Mouse (Mus musculus): ENCODE data around the gene Gpr37.

Gene Gpr37

GRCm38 (mm10) chr6:25690629-25691028 is at the start of gene Gpr37:
Gpr37 (minus strand) TSS chr6:25690729.
- DNase-seq (ENCODE audit: low spot score), result no peak

- no peak for DNase-seq (ENCODE audit: low spot score)
These were observed 46.0 kb upstream of the Gpr37 start for GRCm38 (mm10) chr6:25736533-25736932.

- no peak for DNase-seq (ENCODE audit: low spot score)
These were observed 36.0 kb upstream of the Gpr37 start for GRCm38 (mm10) chr6:25726560-25726959.

GRCm38 (mm10) chr6:25710601-25711000 is 20.1 kb upstream of the Gpr37 start:
- DNase-seq (ENCODE audit: low spot score), result no peak

DNA sequence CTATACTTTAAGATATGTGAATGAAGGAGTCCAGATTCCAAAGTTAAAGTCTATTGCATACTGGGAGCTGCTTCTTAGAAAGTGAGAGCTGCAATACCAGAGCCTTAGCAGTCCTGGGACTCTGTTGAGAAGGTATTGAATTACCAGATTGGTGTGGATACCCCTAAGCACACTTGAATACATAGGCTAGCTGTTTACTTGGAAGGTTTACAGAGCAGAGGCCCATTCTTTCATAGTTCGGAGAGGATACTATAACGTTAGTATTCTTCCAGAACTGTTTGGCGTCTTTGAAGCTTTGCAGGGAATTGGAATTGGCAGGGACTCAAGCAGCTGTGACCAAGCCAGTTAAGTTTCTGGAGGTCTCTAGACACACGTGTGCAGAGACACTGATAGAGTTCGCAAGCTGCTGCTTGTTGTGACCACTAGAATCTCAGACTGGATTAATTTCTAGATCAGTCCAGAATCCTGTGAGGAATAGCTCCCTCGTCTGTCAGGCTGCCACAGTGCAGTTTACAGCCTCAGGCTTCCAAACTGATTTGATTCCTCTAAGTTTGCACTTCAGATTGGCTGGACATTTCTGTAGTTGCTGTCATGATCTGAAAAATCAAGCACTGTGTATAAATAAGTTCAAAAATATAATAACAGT is 18.8 kb upstream of the Gpr37 start:
- DNase-seq (ENCODE audit: low spot score), result peak; percentile 34

GRCm38 (mm10) chr6:25699956-25700355 is 9.4 kb upstream of the Gpr37 start:
- no peak for DNase-seq (ENCODE audit: low spot score)

DNA sequence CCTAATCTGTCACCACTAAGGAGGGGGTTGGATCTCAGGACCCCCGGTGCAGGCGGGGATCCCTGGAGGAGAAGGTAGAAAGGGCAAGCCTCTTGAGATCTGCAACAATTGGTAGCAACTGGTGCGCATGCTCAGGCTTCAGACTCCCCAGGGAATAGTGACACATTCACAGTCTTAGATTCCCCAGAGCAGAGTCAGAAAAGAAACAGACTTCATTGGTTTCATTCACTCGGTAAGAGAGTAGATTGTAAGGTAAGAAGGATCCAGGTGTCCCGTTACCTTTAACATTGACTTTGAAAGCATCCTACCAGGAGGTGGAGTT is 284 bp downstream of the Gpr37 start:
- DNase-seq (ENCODE audit: low spot score), result no peak

DNA sequence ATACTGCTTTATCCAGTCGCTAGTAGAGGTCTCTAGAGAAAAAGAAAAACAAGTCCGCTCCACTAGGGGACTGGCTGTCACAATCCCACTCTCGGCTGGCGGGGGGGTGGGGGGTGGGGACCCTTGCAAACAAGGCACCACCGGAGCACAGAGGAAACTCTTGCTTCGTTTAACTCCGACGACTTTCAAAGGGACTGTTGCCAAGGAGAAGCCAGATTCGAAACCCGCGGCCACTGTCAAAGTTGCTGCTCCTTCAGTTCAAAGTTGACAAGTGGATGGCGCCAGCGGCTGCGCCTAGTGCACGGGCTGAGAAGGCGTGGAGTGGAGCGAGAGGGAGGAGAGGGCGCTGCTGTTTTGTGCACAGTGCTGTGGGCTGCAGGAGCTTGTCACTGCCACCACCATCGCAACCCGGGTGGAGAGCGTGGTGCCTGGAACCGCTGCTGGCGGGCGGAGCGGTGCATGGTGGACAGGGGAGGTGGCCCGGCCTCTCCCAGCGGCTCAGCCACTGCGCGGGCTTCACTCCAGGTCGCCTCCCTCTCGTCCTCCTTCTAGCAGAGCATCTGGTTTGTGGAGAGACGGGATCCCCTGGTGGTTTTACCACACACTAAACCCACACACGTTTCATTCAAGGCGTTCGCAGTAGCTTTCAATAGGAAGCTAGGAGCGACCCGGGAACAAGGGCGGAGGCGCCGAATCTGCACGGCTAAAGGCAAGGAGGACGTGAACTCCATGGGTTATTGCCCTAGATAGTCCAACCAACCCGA is 827 bp downstream of the Gpr37 start:
- no peak for DNase-seq (ENCODE audit: low spot score)

DNA sequence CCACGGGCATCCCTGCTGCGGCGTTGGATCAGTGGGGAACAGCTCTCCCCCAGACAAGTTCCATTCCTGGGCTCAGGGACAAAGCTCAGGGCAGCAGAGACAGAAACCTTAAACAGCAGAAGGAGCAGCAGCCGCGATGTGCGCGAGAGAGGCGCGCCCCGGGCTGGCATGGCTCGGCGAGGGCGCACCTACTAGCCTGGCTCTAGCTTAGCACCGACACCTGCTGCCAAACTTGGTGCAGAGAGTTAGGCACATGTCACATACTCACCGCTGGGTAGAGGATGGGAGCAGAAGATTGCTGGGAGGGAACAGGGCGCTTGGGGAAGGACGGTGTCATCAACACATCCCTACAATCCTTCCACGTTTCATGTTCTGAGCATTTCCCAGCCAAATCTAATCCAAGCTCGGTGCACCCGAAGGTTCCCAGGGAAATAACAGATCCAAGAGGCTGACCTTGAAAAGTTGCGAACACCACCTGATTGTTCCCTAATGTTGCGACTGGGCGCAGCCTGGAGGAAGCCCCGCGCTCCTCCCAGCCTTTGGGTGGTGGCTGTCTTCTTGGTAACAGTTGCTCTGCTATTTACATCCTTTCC is 1.5 kb downstream of the Gpr37 start:
- no peak for DNase-seq (ENCODE audit: low spot score)

DNA sequence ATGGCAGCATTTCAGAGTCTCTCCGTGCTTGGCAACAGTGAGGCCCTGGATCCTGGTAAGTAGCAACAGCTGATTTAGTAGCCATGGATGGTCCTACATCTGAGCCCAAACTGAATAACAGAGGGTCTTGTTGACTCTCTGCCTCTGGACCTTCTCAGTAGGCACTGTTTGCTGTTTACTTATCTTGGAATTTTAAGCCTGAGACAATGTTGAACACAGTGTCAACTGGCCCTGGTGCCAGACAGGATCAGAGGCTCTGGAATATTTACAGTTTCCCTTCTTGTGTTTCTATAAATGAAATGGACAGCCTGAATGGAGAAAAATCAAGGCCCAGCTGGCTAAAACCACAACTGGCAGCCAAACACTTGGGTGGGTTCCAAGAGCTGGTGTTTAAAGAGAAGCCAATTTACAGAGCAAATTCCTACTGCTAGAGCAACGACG is 3.7 kb downstream of the Gpr37 start:
- peak; percentile 54 for DNase-seq (ENCODE audit: low spot score)

DNA sequence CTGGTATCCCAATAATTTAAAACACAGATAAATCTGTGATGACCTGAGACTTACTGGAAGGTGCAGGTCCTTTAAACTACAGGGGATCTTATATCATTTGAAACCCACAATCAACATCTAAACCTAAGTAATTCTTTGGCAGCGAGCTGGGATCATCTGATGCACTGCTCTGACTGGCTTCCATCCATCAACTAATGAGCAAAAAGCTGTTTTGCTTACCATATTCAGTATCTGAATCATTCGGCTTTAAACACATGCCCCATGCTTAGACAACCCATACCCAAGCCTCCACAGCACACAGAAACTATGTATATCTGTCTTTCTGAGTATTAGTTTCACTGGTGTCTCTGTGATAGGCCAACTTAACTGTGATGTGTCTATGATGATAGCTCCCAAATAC is 6.1 kb downstream of the Gpr37 start:
- DNase-seq (ENCODE audit: low spot score), result no peak

GRCm38 (mm10) chr6:25675111-25675510 is 15.4 kb downstream of the Gpr37 start:
- DNase-seq (ENCODE audit: low spot score), result no peak

GRCm38 (mm10) chr6:25673801-25674200 is 16.7 kb downstream of the Gpr37 start:
- no peak for DNase-seq (ENCODE audit: low spot score)

DNA sequence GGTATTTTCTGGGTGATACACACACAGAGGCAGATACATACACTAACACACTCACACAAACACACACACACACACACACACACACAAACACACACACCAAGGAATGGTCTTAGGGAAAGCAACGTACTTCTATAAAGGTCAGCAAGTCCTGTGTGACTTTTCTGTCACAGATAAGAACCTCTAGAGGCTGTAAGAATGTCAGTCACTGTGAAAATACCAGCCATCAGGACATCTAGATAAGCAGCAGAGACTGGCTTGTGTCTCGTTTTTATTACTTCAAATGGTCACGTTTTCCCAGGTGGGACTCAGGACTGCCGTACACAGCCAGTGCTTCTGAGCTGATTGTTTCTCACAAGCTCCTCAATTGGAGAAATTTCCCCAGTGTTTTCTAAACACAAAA is 20.4 kb downstream of the Gpr37 start:
- DNase-seq (ENCODE audit: low spot score), result no peak

DNA sequence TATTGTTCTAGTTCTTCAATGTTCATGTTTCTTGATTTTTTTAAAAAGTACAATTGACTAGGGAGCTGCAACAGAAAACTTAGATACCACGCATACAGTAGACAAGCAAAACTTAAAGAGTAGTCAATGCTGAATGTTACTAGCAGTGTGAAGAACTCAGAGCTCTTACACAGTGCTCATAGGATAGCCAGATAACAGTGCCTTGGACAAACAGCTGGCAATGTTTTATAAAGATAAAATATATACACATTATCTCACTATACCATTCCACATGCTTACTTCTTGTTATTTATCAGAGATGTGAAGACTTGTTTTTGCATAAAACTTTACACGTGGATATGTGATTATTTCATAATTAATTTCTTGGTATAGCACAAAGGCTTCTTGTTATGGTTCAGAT is 26.6 kb downstream of the Gpr37 start:
- DNase-seq (ENCODE audit: low spot score), result no peak

- DNase-seq (ENCODE audit: low spot score), result no peak
These were observed 30.4 kb downstream of the Gpr37 start for GRCm38 (mm10) chr6:25659924-25660675.
